Mouse (Mus musculus) hindbrain, embryonic 16.5 days (tissue): ENCODE measurements around the gene Tssk6. TPM values are rescaled to one million over a fixed set of nuclear protein-coding genes. Genes with fewer than 3 reads are reported as not detected.
A peak's percentile ranks its signal among the peaks of the same experiment; 100 is the strongest.

Source experiments
- ATAC-seq: fragments of 200-750 bp; cut with Nextera tagmentation; 2 replicates; pipeline ENCODE4 v1.8.0; 2017; ENCODE audit warnings: moderate TSS enrichment, moderate library complexity
- H3K27ac ChIP-seq: fragments of 300-500 bp; sonication (generic); 2 replicates; pipeline ENCODE4 v1.5.1; 2014; ENCODE audit warnings: low read depth, mild to moderate bottlenecking, control low read depth, low read length, moderate library complexity
- H3K27me3 ChIP-seq: fragments of 300-500 bp; sonication (generic); replicated peaks from 2 replicates; pipeline ENCODE4 v1.6.1; 2014; ENCODE audit warnings: low read length; ENCODE audit not compliant: control insufficient read depth, insufficient read depth
- H3K36me3 ChIP-seq: fragments of 300-500 bp; sonication (generic); 2 replicates; pipeline ENCODE4 v1.6.1; 2014; ENCODE audit warnings: mild to moderate bottlenecking, low read length, moderate library complexity, mixed read lengths; ENCODE audit not compliant: control insufficient read depth, insufficient read depth
- H3K4me1 ChIP-seq: fragments of 300-500 bp; sonication (generic); 2 replicates; pipeline ENCODE4 v1.6.1; 2014; ENCODE audit warnings: low read depth, low read length; ENCODE audit not compliant: control insufficient read depth, insufficient read depth
- H3K4me2 ChIP-seq: fragments of 300-500 bp; sonication (generic); 2 replicates; pipeline ENCODE4 v1.6.1; 2014; ENCODE audit warnings: mild to moderate bottlenecking, low read length, control low read depth, moderate library complexity
- H3K4me3 ChIP-seq: fragments of 300-500 bp; sonication (generic); 2 replicates; pipeline ENCODE4 v1.5.1; 2014; ENCODE audit warnings: mild to moderate bottlenecking, low read length, control low read depth, moderate library complexity
- H3K9ac ChIP-seq: fragments of 300-500 bp; sonication (generic); 2 replicates; pipeline ENCODE4 v1.6.1; 2014; ENCODE audit warnings: low read depth, mild to moderate bottlenecking, control low read depth, low read length, moderate library complexity
- H3K9me3 ChIP-seq: fragments of 300-500 bp; sonication (generic); 2 replicates; pipeline ENCODE4 v1.6.1; 2014; ENCODE audit warnings: mild to moderate bottlenecking, low read length, moderate library complexity; ENCODE audit not compliant: control insufficient read depth
- WGBS: fragments of 180-500 bp; shearing (Covaris S2); extraction: QIAGEN DNeasy Blood & Tissue Kit; methylation state at CpG from one replicate; pipeline ENCODE4 v1.1.7; 2014; 5-methylcytosine and 5-hydroxymethylcytosine counted together
- polyA plus RNA-seq: library from polyadenylated mRNA; unstranded; fragments of >200 nt; fragmentation: Nextera tagmentation; extraction: Ambion mirVana; gene quantifications from 2 replicates; pipeline ENCODE4 v1.2.1, GENCODE M21; 2015

The Tssk6 gene
- polyA plus RNA-seq, 1 experiment from 2014 or later, result 3.5 TPM

DNA sequence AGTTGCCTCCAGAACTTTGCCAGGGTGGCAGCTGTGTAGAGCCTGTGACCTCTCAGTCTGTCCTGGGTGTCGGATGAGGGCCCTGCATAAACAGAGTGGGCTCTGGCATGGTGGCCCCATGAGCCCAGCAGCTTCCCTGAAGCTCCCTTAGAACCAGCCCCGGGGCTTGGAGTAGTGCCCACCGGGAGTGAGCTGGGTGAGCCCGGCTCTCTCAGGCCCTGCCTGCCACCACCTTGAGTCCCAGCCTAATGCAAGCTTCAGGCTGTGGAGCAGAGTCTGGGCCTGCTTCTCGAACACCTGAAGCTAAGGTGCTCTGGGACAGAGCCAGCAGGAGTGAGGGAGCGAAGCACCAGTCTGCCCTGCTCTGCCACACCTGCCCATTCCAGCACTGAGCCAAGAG is 31.1 kb upstream of the Tssk6 start:
- Histone ChIP-seq H3K27me3 (no peaks in the 10 kb centered on the region), H3K4me2 (no peak overlapping the region), H3K27ac (no peak overlapping the region), H3K4me3 (no peak overlapping the region), H3K9me3 (no peaks in the 10 kb centered on the region), H3K9ac (no peak overlapping the region), H3K4me1 (no peaks in the 10 kb centered on the region), H3K36me3 (0 out of 2 replicates have a peak, but pooled peaks cover 3% of the 10 kb centered on the region)
- no peak for ATAC-seq
- WGBS, result 87% methylated on average over 6 of the region's 6 CpGs

DNA sequence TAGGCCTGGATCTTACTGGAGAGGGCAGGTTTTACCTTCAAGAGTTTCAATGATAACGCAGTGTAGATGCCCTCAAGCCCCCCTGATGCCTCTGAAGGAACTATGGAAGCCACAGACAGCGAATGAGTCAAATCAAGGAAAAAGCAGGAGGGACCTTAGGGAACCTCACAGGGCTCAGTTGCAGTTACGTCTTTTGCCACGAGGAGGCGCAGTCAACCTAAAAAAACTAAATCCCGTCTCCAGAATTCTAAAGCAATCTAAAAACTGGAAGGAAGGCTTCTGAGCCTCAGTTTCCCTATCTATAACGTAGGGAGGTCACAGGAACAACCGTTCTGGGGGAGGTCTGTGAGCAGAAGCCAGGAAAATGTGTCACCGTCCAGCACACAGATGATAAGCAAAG is 27.8 kb upstream of the Tssk6 start:
- no peaks in the 10 kb centered on the region for H3K9me3 ChIP-seq
- H3K4me3 ChIP-seq, result no peak overlapping the region
- H3K4me2 ChIP-seq, result no peak overlapping the region
- no peak overlapping the region for H3K9ac ChIP-seq
- H3K36me3 ChIP-seq, result 0 out of 2 replicates have a peak, but pooled peaks cover 3% of the 10 kb centered on the region
- 13% methylated on average over 9 of the region's 9 CpGs for WGBS
- no peaks in the 10 kb centered on the region for H3K27me3 ChIP-seq
- H3K27ac ChIP-seq, result no peak overlapping the region
- no peaks in the 10 kb centered on the region for H3K4me1 ChIP-seq
- no peak for ATAC-seq

DNA sequence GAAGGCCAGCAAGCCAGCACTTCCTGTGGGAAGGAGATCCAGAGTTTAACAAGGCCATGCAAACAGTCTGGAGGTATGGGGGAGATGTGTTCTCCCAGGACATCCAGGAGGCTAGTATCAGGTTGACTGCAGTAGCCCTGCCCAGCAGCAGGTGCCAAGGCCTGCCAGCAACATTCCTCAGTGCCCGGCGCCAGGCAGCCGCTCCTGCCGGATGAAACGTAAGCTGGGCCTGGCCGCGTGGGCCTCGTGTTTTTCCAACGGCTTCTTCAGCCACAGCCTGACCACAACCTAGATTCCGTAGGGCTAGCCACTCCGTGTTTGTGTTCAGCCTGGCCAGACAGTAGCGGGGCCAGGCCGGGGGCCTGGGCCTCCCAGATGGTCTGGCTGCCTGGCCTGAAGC is 27.3 kb upstream of the Tssk6 start:
- Histone ChIP-seq H3K4me2 (no peak overlapping the region), H3K9ac (no peak overlapping the region), H3K9me3 (no peaks in the 10 kb centered on the region), H3K27ac (no peak overlapping the region), H3K4me3 (no peak overlapping the region), H3K4me1 (no peaks in the 10 kb centered on the region), H3K36me3 (0 out of 2 replicates have a peak, but pooled peaks cover 3% of the 10 kb centered on the region), H3K27me3 (peaks cover 5% of the 10 kb centered on the region)
- 81% methylated on average over 13 of the region's 13 CpGs for WGBS
- ATAC-seq, result no peak

DNA sequence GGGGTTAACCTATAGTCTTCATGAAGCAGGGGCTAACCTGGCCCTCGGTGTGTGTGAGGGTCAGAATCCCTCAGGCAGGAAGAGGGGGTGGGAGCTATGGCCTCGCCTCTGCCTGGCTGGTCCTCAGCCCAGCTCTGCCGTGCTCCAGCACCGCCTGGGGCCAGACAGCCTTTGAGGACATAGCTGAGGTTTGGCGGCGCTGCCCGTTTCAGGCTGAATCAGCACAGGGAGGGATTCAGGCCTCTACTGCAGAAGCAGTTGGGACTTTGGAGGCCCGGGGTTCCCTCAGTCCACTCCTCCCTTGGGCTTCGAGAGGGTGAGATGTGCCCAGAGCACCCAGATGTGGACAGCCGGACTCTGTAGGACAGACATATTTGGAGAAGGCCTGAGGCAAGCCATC is 25.9 kb upstream of the Tssk6 start:
- 54% methylated on average over 10 of the region's 10 CpGs for WGBS
- H3K4me2 ChIP-seq, result no peak overlapping the region
- H3K4me3 ChIP-seq, result no peak overlapping the region
- H3K27ac ChIP-seq, result no peak overlapping the region
- H3K27me3 ChIP-seq, result peaks cover 18% of the 10 kb centered on the region
- 0 out of 2 replicates have a peak, but pooled peaks cover 3% of the 10 kb centered on the region for H3K36me3 ChIP-seq
- no peak overlapping the region for H3K9ac ChIP-seq
- no peaks in the 10 kb centered on the region; the same call in 1 of the 2 replicates for H3K4me1 ChIP-seq
- H3K9me3 ChIP-seq, result no peaks in the 10 kb centered on the region
- no peak for ATAC-seq

DNA sequence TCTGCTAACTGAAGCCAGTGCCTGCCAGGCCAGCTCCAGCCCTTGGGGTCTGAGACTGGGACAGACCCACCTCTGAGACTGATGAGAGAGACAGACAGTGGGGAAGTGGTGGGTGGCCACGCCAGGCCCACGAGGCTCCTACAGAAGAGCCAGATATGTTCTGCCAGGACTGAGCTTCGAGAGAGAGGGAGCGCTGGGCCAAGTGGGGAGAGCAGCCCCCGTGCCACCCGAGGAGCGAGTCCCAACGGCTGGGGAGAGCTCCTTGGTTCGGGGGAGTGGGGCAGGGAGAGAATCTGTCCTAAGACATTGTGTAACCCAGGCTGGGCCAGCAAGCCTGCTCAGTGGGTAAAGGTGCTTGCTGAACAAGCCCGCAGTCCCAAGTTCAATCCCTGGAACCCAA is 25.0 kb upstream of the Tssk6 start:
- H3K27ac ChIP-seq, result no peak overlapping the region
- WGBS, result 72% methylated on average over 10 of the region's 10 CpGs
- H3K27me3 ChIP-seq, result peaks cover 27% of the 10 kb centered on the region
- H3K9me3 ChIP-seq, result no peaks in the 10 kb centered on the region
- H3K4me3 ChIP-seq, result no peak overlapping the region
- H3K36me3 ChIP-seq, result no peaks in the 10 kb centered on the region
- ATAC-seq, result no peak
- H3K9ac ChIP-seq, result no peak overlapping the region
- peaks cover 5% of the 10 kb centered on the region; the same call in 1 of the 2 replicates for H3K4me1 ChIP-seq
- no peak overlapping the region for H3K4me2 ChIP-seq

DNA sequence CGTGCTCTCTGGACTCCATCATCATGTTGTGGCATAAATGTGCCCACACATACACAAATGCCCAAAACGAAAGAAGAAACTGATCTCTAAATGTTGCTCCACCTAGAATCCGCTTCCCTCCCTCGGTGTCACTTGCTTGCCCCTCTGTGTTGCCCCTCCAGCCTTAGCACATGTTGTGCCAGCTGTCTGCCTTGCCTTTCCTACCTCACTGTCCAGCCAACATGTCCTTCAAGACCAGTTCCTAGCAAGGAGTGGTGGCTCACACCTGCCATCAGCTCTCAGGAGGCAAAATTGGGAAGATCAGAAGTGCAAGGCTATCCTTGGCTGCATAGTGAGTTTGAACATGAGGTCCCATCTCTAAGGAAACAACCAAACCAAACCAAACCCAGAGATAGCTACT is 24.6 kb upstream of the Tssk6 start:
- Histone ChIP-seq H3K27ac (no peak overlapping the region), H3K27me3 (peaks cover 31% of the 10 kb centered on the region), H3K9ac (no peak overlapping the region), H3K9me3 (no peaks in the 10 kb centered on the region; the same call in 1 of the 2 replicates), H3K4me2 (no peak overlapping the region), H3K4me1 (peaks cover 7% of the 10 kb centered on the region; the same call in 1 of the 2 replicates), H3K36me3 (no peaks in the 10 kb centered on the region), H3K4me3 (no peak overlapping the region)
- WGBS, result 90% methylated on average over 4 of the region's 4 CpGs
- ATAC-seq, result no peak

DNA sequence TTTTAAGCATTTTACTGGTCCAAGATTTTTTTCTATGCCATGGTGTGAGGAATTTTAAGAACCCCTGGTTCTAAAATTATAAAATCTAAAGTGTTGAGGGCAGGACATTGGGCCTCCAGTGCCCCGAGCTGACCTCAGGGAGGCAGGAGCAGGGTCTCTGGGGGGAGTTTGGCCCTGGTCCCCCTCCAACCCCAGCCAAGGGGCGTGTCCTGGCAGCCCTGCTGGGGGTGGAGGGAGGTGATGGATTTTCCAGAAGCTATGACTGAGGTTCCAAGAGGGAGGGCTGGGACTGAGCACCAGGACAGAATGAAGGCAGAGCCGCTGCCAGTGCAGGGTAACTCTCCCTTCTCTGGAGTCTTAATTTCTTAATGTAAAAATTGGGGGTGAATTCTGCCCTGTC is 24.0 kb upstream of the Tssk6 start:
- peaks cover 7% of the 10 kb centered on the region; the same call in 1 of the 2 replicates for H3K4me1 ChIP-seq
- peaks cover 37% of the 10 kb centered on the region for H3K27me3 ChIP-seq
- H3K9me3 ChIP-seq, result no peaks in the 10 kb centered on the region; the same call in 1 of the 2 replicates
- H3K4me3 ChIP-seq, result no peak overlapping the region
- no peak for ATAC-seq
- H3K27ac ChIP-seq, result no peak overlapping the region
- WGBS, result 67% methylated on average over 3 of the region's 3 CpGs
- H3K36me3 ChIP-seq, result no peaks in the 10 kb centered on the region
- H3K4me2 ChIP-seq, result no peak overlapping the region
- no peak overlapping the region for H3K9ac ChIP-seq

DNA sequence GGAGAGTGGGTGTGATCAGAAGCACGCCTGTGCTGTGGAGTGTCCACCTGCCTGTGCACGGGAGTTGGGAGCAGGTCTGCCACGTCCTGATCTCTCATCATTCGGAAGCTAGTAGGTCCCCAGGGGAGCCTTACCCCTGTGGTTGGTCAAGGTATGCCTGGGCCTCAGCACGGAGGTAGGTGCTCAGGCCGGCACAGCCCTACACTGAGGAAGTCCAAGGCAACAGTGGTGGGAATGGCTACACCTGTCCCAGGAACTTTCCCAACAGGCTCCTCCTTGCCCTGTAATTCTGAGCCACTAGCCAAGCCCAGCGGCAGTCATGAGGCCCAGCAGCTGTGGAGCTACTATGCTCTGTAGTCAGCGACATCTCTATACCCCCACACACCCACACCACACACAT is 22.3 kb upstream of the Tssk6 start:
- no peaks in the 10 kb centered on the region; the same call in 1 of the 2 replicates for H3K9me3 ChIP-seq
- H3K36me3 ChIP-seq, result no peaks in the 10 kb centered on the region
- peak overlapping the region; percentile 2; the same call in 1 of the 2 replicates for H3K4me3 ChIP-seq
- no peak for ATAC-seq
- peaks cover 7% of the 10 kb centered on the region; the same call in 1 of the 2 replicates for H3K4me1 ChIP-seq
- no peak overlapping the region for H3K9ac ChIP-seq
- H3K27me3 ChIP-seq, result peaks cover 54% of the 10 kb centered on the region
- 60% methylated on average over 8 of the region's 8 CpGs for WGBS
- H3K4me2 ChIP-seq, result peak overlapping the region; percentile 56; the same call in 1 of the 2 replicates
- no peak overlapping the region for H3K27ac ChIP-seq

DNA sequence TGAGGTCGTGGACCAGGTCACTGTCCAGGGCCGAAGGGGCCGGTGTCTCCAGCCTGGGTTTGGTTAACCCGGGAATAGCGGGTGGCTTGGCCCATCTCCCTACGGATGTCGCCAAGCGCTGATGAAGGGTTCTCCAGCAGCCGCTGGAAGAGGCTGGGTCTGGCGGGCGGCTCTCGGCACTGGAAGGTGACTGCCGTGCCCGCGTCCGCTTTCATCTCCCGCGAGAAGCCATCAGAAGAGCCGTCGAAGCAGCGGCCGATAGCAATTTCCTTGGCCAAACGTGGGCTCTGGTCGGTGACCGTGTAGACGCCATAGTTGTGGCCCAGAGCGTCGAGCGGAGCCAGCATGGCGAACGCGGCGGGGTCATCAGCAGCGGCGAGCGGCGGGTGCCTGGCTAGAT is 21.1 kb upstream of the Tssk6 start:
- peak overlapping the region; percentile 56 for H3K4me2 ChIP-seq
- no peak for ATAC-seq
- 9% methylated on average over 37 of the region's 37 CpGs for WGBS
- peaks cover 7% of the 10 kb centered on the region; the same call in 1 of the 2 replicates for H3K4me1 ChIP-seq
- peaks cover 65% of the 10 kb centered on the region for H3K27me3 ChIP-seq
- no peak overlapping the region for H3K27ac ChIP-seq
- H3K9me3 ChIP-seq, result no peaks in the 10 kb centered on the region; the same call in 1 of the 2 replicates
- peak overlapping the region; percentile 32; the same call in 1 of the 2 replicates for H3K9ac ChIP-seq
- H3K36me3 ChIP-seq, result no peaks in the 10 kb centered on the region
- peak overlapping the region; percentile 47 for H3K4me3 ChIP-seq
